Mouse (Mus musculus) intestine, embryonic 14.5 days (tissue): ENCODE results near the gene Dgkq. TPM values are rescaled to one million over a fixed set of nuclear protein-coding genes. Genes with fewer than 3 reads are reported as not detected.

ENCODE experiments used
- ATAC-seq: fragments of 200-750 bp; cut with Nextera tagmentation; replicated peaks from 2 replicates; pipeline ENCODE4 v1.8.0; 2017; ENCODE audit warnings: low read depth, moderate number of reproducible peaks, moderate TSS enrichment, moderate library complexity; ENCODE audit not compliant: low FRiP score, low TSS enrichment
- DNase-seq: peaks from one replicate; pipeline ENCODE4 v3.0.0-alpha.2; 2018; ENCODE audit warnings: low spot score
- H3K27ac ChIP-seq: fragments of 300-500 bp; sonication (generic); 2 replicates; pipeline ENCODE4 v1.5.1; 2014; ENCODE audit warnings: low read depth, mild to moderate bottlenecking, control low read depth
- H3K27me3 ChIP-seq: fragments of 300-500 bp; sonication (generic); replicated peaks from 2 replicates; pipeline ENCODE4 v1.6.1; 2014; ENCODE audit warnings: low read length, control low read depth; ENCODE audit not compliant: control insufficient read depth, insufficient read depth
- H3K36me3 ChIP-seq: fragments of 300-500 bp; sonication (generic); 2 replicates; pipeline ENCODE4 v1.6.1; 2014; ENCODE audit warnings: low read length, control low read depth; ENCODE audit not compliant: control insufficient read depth, insufficient read depth
- H3K4me1 ChIP-seq: fragments of 300-500 bp; sonication (generic); replicated peaks from 2 replicates; pipeline ENCODE4 v1.6.1; 2014; ENCODE audit warnings: low read length, control low read depth, mixed read lengths; ENCODE audit not compliant: control insufficient read depth, insufficient read depth
- H3K4me2 ChIP-seq: fragments of 300-500 bp; sonication (generic); 2 replicates; pipeline ENCODE4 v1.6.1; 2014; ENCODE audit warnings: low read length
- H3K4me3 ChIP-seq: fragments of 300-500 bp; sonication (generic); 2 replicates; pipeline ENCODE4 v1.5.1; 2014; ENCODE audit warnings: low read depth, low read length, control low read depth, mixed read lengths
- H3K9ac ChIP-seq: fragments of 300-500 bp; sonication (generic); 2 replicates; pipeline ENCODE4 v1.6.1; 2014; ENCODE audit warnings: mild to moderate bottlenecking, low read length
- H3K9me3 ChIP-seq: fragments of 300-500 bp; sonication (generic); 2 replicates; pipeline ENCODE4 v1.6.1; 2016; ENCODE audit warnings: low read length, control low read depth; ENCODE audit not compliant: control insufficient read depth
- WGBS: fragments of 180-500 bp; shearing (Covaris S2); extraction: QIAGEN DNeasy Blood & Tissue Kit; methylation state at CpG from one replicate; pipeline ENCODE4 v1.1.7; 2014; 5-methylcytosine and 5-hydroxymethylcytosine counted together
- polyA plus RNA-seq: library from polyadenylated mRNA; unstranded; fragments of >200 nt; fragmentation: Nextera tagmentation; extraction: Ambion mirVana; gene quantifications from 2 replicates; pipeline ENCODE4 v1.2.1, GENCODE M21; 2014

Gene Dgkq
- 8.0 and 10.1 TPM in 2 replicates for polyA plus RNA-seq

GRCm38 (mm10) chr5:108668977-108669936, at the start of gene Dgkq:
Gene Dgkq, minus strand, starts transcription at chr5:108669672.
- Histone ChIP-seq H3K4me1 (peaks cover 10% of the 10 kb centered on the region), H3K27ac (peak within 1 kb of the TSS; percentile 86), H3K9me3 (no peaks in the 10 kb centered on the region), H3K4me2 (peak within 1 kb of the TSS; percentile 56), H3K4me3 (peak within 1 kb of the TSS; percentile 58), H3K36me3 (peaks cover 14% of the 10 kb centered on the region), H3K27me3 (0 out of 2 replicates have a peak, but pooled peaks cover 3% of the 10 kb centered on the region), H3K9ac (peak within 1 kb of the TSS; percentile 70)
- WGBS, result 5% methylated on average over 43 of the region's 43 CpGs
- ATAC-seq, result peak; percentile 83
- DNase-seq, result peak; percentile 91

GRCm38 (mm10) chr5:108718051-108718450, 48.6 kb upstream of the Dgkq start:
- Histone ChIP-seq H3K27ac (no peak overlapping the region), H3K4me2 (no peak overlapping the region), H3K27me3 (no peaks in the 10 kb centered on the region), H3K9ac (no peak overlapping the region), H3K9me3 (no peaks in the 10 kb centered on the region), H3K36me3 (no peaks in the 10 kb centered on the region), H3K4me1 (no peaks in the 10 kb centered on the region), H3K4me3 (no peak overlapping the region)
- no peak for DNase-seq
- 43% methylated on average over 4 of the region's 4 CpGs for WGBS
- no peak for ATAC-seq

GRCm38 (mm10) chr5:108715974-108716373, 46.5 kb upstream of the Dgkq start:
- ATAC-seq (no peak), DNase-seq (no peak)
- Histone ChIP-seq H3K4me3 (no peak overlapping the region), H3K36me3 (no peaks in the 10 kb centered on the region), H3K9ac (no peak overlapping the region), H3K4me1 (no peaks in the 10 kb centered on the region), H3K4me2 (no peak overlapping the region), H3K9me3 (no peaks in the 10 kb centered on the region), H3K27me3 (no peaks in the 10 kb centered on the region), H3K27ac (no peak overlapping the region)
- WGBS, result 83% methylated on average over 1 of the region's 1 CpGs

- Histone ChIP-seq H3K4me1 (no peaks in the 10 kb centered on the region), H3K36me3 (no peaks in the 10 kb centered on the region), H3K27ac (no peak overlapping the region), H3K9ac (no peak overlapping the region), H3K4me3 (no peak overlapping the region), H3K27me3 (no peaks in the 10 kb centered on the region), H3K9me3 (no peaks in the 10 kb centered on the region), H3K4me2 (no peak overlapping the region)
- WGBS, result 64% methylated on average over 6 of the region's 6 CpGs
- ATAC-seq (peak; percentile 54; the same call in 1 of the 2 replicates), DNase-seq (no peak)
These were observed 44.7 kb upstream of the Dgkq start for GRCm38 (mm10) chr5:108714149-108714548.

- Histone ChIP-seq H3K4me3 (no peak overlapping the region), H3K4me1 (no peaks in the 10 kb centered on the region), H3K27me3 (no peaks in the 10 kb centered on the region), H3K9ac (no peak overlapping the region), H3K4me2 (no peak overlapping the region), H3K27ac (no peak overlapping the region), H3K9me3 (no peaks in the 10 kb centered on the region), H3K36me3 (no peaks in the 10 kb centered on the region)
- no peak for DNase-seq
- 0 out of 2 replicates have a peak, but pooled peaks have one; percentile 3 for ATAC-seq
These were observed 44.2 kb upstream of the Dgkq start for GRCm38 (mm10) chr5:108713691-108714090.

- 85% methylated on average over 2 of the region's 2 CpGs for WGBS
These were observed 43.6 kb upstream of the Dgkq start for GRCm38 (mm10) chr5:108713096-108713495.

GRCm38 (mm10) chr5:108711968-108712367, 42.5 kb upstream of the Dgkq start:
- H3K9ac ChIP-seq, result no peak overlapping the region
- H3K4me2 ChIP-seq, result no peak overlapping the region
- ATAC-seq (no peak), DNase-seq (no peak)
- no peaks in the 10 kb centered on the region for H3K27me3 ChIP-seq
- no peak overlapping the region for H3K27ac ChIP-seq
- no peaks in the 10 kb centered on the region for H3K9me3 ChIP-seq
- no peaks in the 10 kb centered on the region for H3K4me1 ChIP-seq
- no peak overlapping the region for H3K4me3 ChIP-seq
- WGBS, result 85% methylated on average over 6 of the region's 6 CpGs
- H3K36me3 ChIP-seq, result peaks cover 10% of the 10 kb centered on the region

More at GRCm38 (mm10) chr5:108713096-108713495, 43.6 kb upstream of the Dgkq start:
- no peak for DNase-seq
- no peak for ATAC-seq
- no peak overlapping the region for H3K27ac ChIP-seq
- no peaks in the 10 kb centered on the region for H3K4me1 ChIP-seq
- H3K36me3 ChIP-seq, result 0 out of 2 replicates have a peak, but pooled peaks cover 4% of the 10 kb centered on the region
- H3K4me3 ChIP-seq, result no peak overlapping the region
- H3K4me2 ChIP-seq, result no peak overlapping the region
- H3K9me3 ChIP-seq, result no peaks in the 10 kb centered on the region
- no peaks in the 10 kb centered on the region for H3K27me3 ChIP-seq
- no peak overlapping the region for H3K9ac ChIP-seq

- no peaks in the 10 kb centered on the region for H3K9me3 ChIP-seq
- WGBS, result 38% methylated on average over 6 of the region's 6 CpGs
- ATAC-seq, result no peak
These were observed 39.7 kb upstream of the Dgkq start for GRCm38 (mm10) chr5:108708981-108709731.

More at GRCm38 (mm10) chr5:108708981-108709731, 39.7 kb upstream of the Dgkq start:
- DNase-seq, result no peak
- no peak overlapping the region for H3K9ac ChIP-seq
- no peak overlapping the region for H3K4me2 ChIP-seq
- no peak overlapping the region for H3K4me3 ChIP-seq
- no peaks in the 10 kb centered on the region for H3K4me1 ChIP-seq
- no peaks in the 10 kb centered on the region for H3K27me3 ChIP-seq
- peaks cover 39% of the 10 kb centered on the region for H3K36me3 ChIP-seq
- no peak overlapping the region for H3K27ac ChIP-seq
